Mouse (Mus musculus) stomach, postnatal 0 days (tissue): ENCODE measurements around the gene Dnhd1.

ENCODE experiments used
- CTCF ChIP-seq: IDR thresholded peaks from 2 replicates; pipeline ENCODE4 v1.5.1; 2016; ENCODE audit warnings: antibody characterized with exemption, low read depth, mild to moderate bottlenecking, moderate library complexity
- EP300 ChIP-seq: optimal IDR thresholded peaks from 2 replicates; pipeline ENCODE3; 2016; ENCODE audit warnings: antibody characterized with exemption

DNA sequence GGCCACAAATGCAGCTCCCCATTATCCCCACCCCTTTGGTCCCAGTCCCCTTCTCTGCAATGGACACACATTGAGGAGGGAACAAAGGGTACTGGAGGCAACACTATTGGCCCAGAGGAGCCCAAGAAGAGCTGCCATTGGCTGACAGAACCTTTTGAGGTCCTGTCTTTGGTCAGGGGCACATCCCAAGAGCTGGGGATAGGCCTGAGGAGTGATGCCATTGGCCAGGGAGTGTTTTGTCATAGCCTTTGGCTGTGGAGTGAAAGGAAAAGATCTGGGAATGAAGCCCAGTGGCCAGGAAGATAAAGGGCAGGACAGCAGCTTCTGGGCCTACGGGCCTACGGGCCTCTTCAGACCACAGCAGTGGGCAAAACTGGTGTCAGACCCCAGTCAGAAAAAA, 14.9 kb upstream of the Dnhd1 start:
- TF ChIP-seq CTCF: no peak
- TF ChIP-seq EP300: no peak
